Comparison of ENCODE assay signal across 13 mouse cellular contexts in the genomic region with DNA sequence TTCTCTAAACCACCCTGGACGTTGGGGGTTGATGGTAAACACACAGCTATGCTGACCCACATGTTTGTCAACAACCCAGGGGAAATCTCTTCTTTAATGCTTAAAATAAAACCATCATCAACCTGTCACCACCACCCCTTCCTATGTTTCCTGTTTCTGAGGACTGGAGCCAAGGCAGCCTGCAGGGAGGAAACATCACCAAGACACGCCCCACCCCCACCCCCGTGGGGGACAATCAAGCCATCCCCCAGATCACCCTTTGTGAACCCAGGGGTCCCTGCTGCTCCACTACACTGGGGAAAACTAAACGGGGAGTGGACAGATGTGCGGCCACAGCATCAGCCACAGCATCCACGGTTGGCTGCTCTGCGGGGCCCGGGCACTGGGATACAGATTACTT. TPM values are rescaled to one million over a fixed set of nuclear protein-coding genes. Genes with fewer than 3 reads are reported as not detected.
DNase-seq lines count a peak whose midpoint lies in the region; ATAC-seq and TF ChIP-seq lines count a peak whose summit lies in the region.
"Had no signal": no experiment of that assay in that cellular context is flagged by ENCODE, and none has a peak within 500 bp of the region (broad histone marks: within the 10 kb centered on the region; RNA-seq: fewer than 3 reads in every experiment).

No protein-coding gene starts in this region.

- no peak overlapping the region for H3K27ac ChIP-seq in kidney, embryonic 16.5 days (ENCODE audit: low read length)
- no peak overlapping the region for H3K27ac ChIP-seq in forebrain, embryonic 15.5 days (replicated peaks)
- H3K27ac ChIP-seq in hindbrain, postnatal 0 days, result no peak overlapping the region
- no peak overlapping the region; the same call in 1 of the 2 replicates for H3K27ac ChIP-seq in neural tube, embryonic 14.5 days (ENCODE audit: low read depth, low read length)
- H3K27ac ChIP-seq: heart, embryonic 15.5 days had no signal

- no peak for ATAC-seq in kidney, embryonic 16.5 days (ENCODE audit: low FRiP score, low TSS enrichment)
- no peak for ATAC-seq in forebrain, embryonic 15.5 days (replicated peaks)
- ATAC-seq in hindbrain, postnatal 0 days, result no peak
- no peak for ATAC-seq in neural tube, embryonic 14.5 days (ENCODE audit: low read depth)

- no peak overlapping the region for H3K4me3 ChIP-seq in kidney, embryonic 16.5 days (ENCODE audit: low read length)
- H3K4me3 ChIP-seq in forebrain, embryonic 15.5 days, result no peak overlapping the region
- no peak overlapping the region for H3K4me3 ChIP-seq in hindbrain, postnatal 0 days (ENCODE audit: low read length)
- no peak overlapping the region for H3K4me3 ChIP-seq in neural tube, embryonic 14.5 days (ENCODE audit: low read depth, low read length)
- H3K4me3 ChIP-seq: heart, embryonic 15.5 days had no signal

- 57% methylated on average over 8 of the region's 8 CpGs for WGBS in kidney, embryonic 16.5 days
- 76% methylated on average over 8 of the region's 8 CpGs for WGBS in forebrain, embryonic 15.5 days
- 54% methylated on average over 8 of the region's 8 CpGs for WGBS in hindbrain, postnatal 0 days
- WGBS in neural tube, embryonic 14.5 days, result 63% methylated on average over 8 of the region's 8 CpGs

- no peak for TF ChIP-seq CTCF in hindbrain, postnatal 0 days (IDR thresholded peaks at IDR 0.05; ENCODE audit: low read depth)

- DNase-seq in kidney, postnatal 10 days, result peak; percentile 70
- no peak for DNase-seq in hindbrain, postnatal 0 days (ENCODE audit: low spot score)
- no peak for DNase-seq in layer of hippocampus, postnatal 25 days (ENCODE audit: extremely low spot score in 1 of 2, low spot score in 1 of 2)
- no peak for DNase-seq in gastrocnemius, postnatal 25 days
- DNase-seq: cerebellum, postnatal 14 days; left cerebral cortex, postnatal 4 days; lung, adult 18-20 months; thymus, postnatal 14 days had no signal

- peaks cover 13% of the 10 kb centered on the region for H3K36me3 ChIP-seq in kidney, embryonic 16.5 days (ENCODE audit: insufficient read depth, low read length)
- no peaks in the 10 kb centered on the region for H3K36me3 ChIP-seq in forebrain, embryonic 15.5 days
- H3K36me3 ChIP-seq in hindbrain, postnatal 0 days (ENCODE audit: insufficient read depth, low read length), result 0 out of 2 replicates have a peak, but pooled peaks cover 4% of the 10 kb centered on the region
- H3K36me3 ChIP-seq in neural tube, embryonic 14.5 days (ENCODE audit: control insufficient read depth, insufficient read depth, low read length), result no peaks in the 10 kb centered on the region
- H3K36me3 ChIP-seq: heart, embryonic 15.5 days had no signal

- peaks cover 46% of the 10 kb centered on the region for H3K4me1 ChIP-seq in kidney, embryonic 16.5 days (ENCODE audit: insufficient read depth, low read length)
- peaks cover 74% of the 10 kb centered on the region for H3K4me1 ChIP-seq in forebrain, embryonic 15.5 days
- peaks cover 54% of the 10 kb centered on the region for H3K4me1 ChIP-seq in hindbrain, postnatal 0 days (ENCODE audit: insufficient read depth, low read length)
- H3K4me1 ChIP-seq in neural tube, embryonic 14.5 days (ENCODE audit: control insufficient read depth, insufficient read depth, low read length), result peaks cover 44% of the 10 kb centered on the region

- H3K9ac ChIP-seq in kidney, embryonic 16.5 days (replicated peaks; ENCODE audit: low read length), result no peak overlapping the region
- H3K9ac ChIP-seq in forebrain, embryonic 15.5 days (replicated peaks), result no peak overlapping the region
- H3K9ac ChIP-seq in hindbrain, postnatal 0 days (replicated peaks; ENCODE audit: low read length), result no peak overlapping the region
- H3K9ac ChIP-seq in neural tube, embryonic 14.5 days (replicated peaks; ENCODE audit: low read depth, low read length), result no peak overlapping the region
- H3K9ac ChIP-seq: heart, embryonic 15.5 days had no signal

- no peaks in the 10 kb centered on the region for H3K9me3 ChIP-seq in kidney, embryonic 16.5 days (ENCODE audit: low read length)
- H3K9me3 ChIP-seq in forebrain, embryonic 15.5 days, result no peaks in the 10 kb centered on the region
- H3K9me3 ChIP-seq in hindbrain, postnatal 0 days (ENCODE audit: low read length), result no peaks in the 10 kb centered on the region
- no peaks in the 10 kb centered on the region for H3K9me3 ChIP-seq in neural tube, embryonic 14.5 days (ENCODE audit: control insufficient read depth, low read length)
- H3K9me3 ChIP-seq: heart, embryonic 15.5 days had no signal

- no peaks in the 10 kb centered on the region for H3K27me3 ChIP-seq in kidney, embryonic 16.5 days (ENCODE audit: insufficient read depth, low read length)
- no peaks in the 10 kb centered on the region for H3K27me3 ChIP-seq in forebrain, embryonic 15.5 days
- H3K27me3 ChIP-seq in hindbrain, postnatal 0 days (ENCODE audit: insufficient read depth, low read length), result no peaks in the 10 kb centered on the region
- H3K27me3 ChIP-seq in neural tube, embryonic 14.5 days (ENCODE audit: control insufficient read depth, insufficient read depth, low read length), result no peaks in the 10 kb centered on the region

- H3K4me2 ChIP-seq in kidney, embryonic 16.5 days (replicated peaks; ENCODE audit: low read depth, low read length), result no peak overlapping the region
- peak overlapping the region; percentile 81; the same call in 1 of the 2 replicates for H3K4me2 ChIP-seq in forebrain, embryonic 15.5 days (replicated peaks)
- H3K4me2 ChIP-seq in hindbrain, postnatal 0 days (ENCODE audit: low read depth, low read length), result peak overlapping the region; percentile 62; the same call in 1 of the 2 replicates
- peak overlapping the region; percentile 74; the same call in 1 of the 2 replicates for H3K4me2 ChIP-seq in neural tube, embryonic 14.5 days (ENCODE audit: low read depth, low read length)
- H3K4me2 ChIP-seq: heart, embryonic 15.5 days had no signal

RNA-seq across cellular contexts. Expression of gene Fam110a, which starts 11.6 kb away (rescaled TPM):
- polyA plus RNA-seq in kidney, embryonic 16.5 days (2015; fragmentation: Nextera tagmentation; extraction: Ambion mirVana), result 32.1 and 34.9 TPM in 2 replicates
- polyA plus RNA-seq in forebrain, embryonic 15.5 days (2015; fragmentation: Nextera tagmentation; extraction: Ambion mirVana), result 71.9 and 75.2 TPM in 2 replicates
- 25.4 and 27.3 TPM in 2 replicates for total RNA-seq in hindbrain, postnatal 0 days (2014; rRNA removed)
- 35.8 and 36.5 TPM in 2 replicates for polyA plus RNA-seq in hindbrain, postnatal 0 days (2015; fragmentation: Nextera tagmentation; extraction: Ambion mirVana)
- 36.3 and 36.6 TPM in 2 replicates for polyA plus RNA-seq in neural tube, embryonic 14.5 days (2014; fragmentation: Nextera tagmentation; extraction: Ambion mirVana)
- 1 to 10 TPM; 7.7 to 8.5 TPM for total RNA-seq in layer of hippocampus, postnatal 25 days (2021)
- 1 to 10 TPM; 2.2 to 2.9 TPM for total RNA-seq in gastrocnemius, postnatal 25 days (2021)

RNA-seq across cellular contexts. Expression of gene Slc52a3, which starts 27.9 kb away (rescaled TPM):
- 25.2 and 28.2 TPM in 2 replicates for polyA plus RNA-seq in kidney, embryonic 16.5 days (2015; fragmentation: Nextera tagmentation; extraction: Ambion mirVana)
- 0.84 and 1.3 TPM in 2 replicates for polyA plus RNA-seq in forebrain, embryonic 15.5 days (2015; fragmentation: Nextera tagmentation; extraction: Ambion mirVana)
- total RNA-seq in hindbrain, postnatal 0 days (2014; rRNA removed), result 2.7 and 3.1 TPM in 2 replicates
- polyA plus RNA-seq in hindbrain, postnatal 0 days (2015; fragmentation: Nextera tagmentation; extraction: Ambion mirVana), result 2.6 and 2.7 TPM in 2 replicates
- polyA plus RNA-seq in neural tube, embryonic 14.5 days (2014; fragmentation: Nextera tagmentation; extraction: Ambion mirVana), result 0.60 and 1.2 TPM in 2 replicates
- total RNA-seq in layer of hippocampus, postnatal 25 days (2021), result 1 to 10 TPM; 2.6 TPM
- under 1 TPM; 0.94 to 1.00 TPM for total RNA-seq in gastrocnemius, postnatal 25 days (2021)

RNA-seq across cellular contexts. Expression of gene Angpt4, which starts 57.4 kb away (rescaled TPM):
- polyA plus RNA-seq in kidney, embryonic 16.5 days (2015; fragmentation: Nextera tagmentation; extraction: Ambion mirVana), result 2.8 and 3.0 TPM in 2 replicates
- 0.20 TPM in 1 of 2 replicates, not detected in the other for polyA plus RNA-seq in forebrain, embryonic 15.5 days (2015; fragmentation: Nextera tagmentation; extraction: Ambion mirVana)
- total RNA-seq in hindbrain, postnatal 0 days (2014; rRNA removed), result 0.10 and 0.14 TPM in 2 replicates
- polyA plus RNA-seq in hindbrain, postnatal 0 days (2015; fragmentation: Nextera tagmentation; extraction: Ambion mirVana), result 0.28 and 0.29 TPM in 2 replicates
- 0.11 and 0.62 TPM in 2 replicates for polyA plus RNA-seq in neural tube, embryonic 14.5 days (2014; fragmentation: Nextera tagmentation; extraction: Ambion mirVana)
- under 1 TPM; 0.30 to 0.96 TPM for total RNA-seq in layer of hippocampus, postnatal 25 days (2021)
- under 1 TPM; 0.11 to 0.15 TPM for total RNA-seq in gastrocnemius, postnatal 25 days (2021)
- total RNA-seq: left cerebral cortex, postnatal 4 days; monocyte, adult 5-6 weeks had no signal
